Mouse (Mus musculus) T-helper 2 cell (primary cell): Measurements from ENCODE around the gene Ndufs3.
"Not testable (repeated sequence)": the region's sequence is repeated elsewhere in the genome, so short reads cannot be mapped to it uniquely, and the experiment has no call there.

Source experiments
- in situ Hi-C: fragments of 300-600 bp; cut with MboI, MseI; formaldehyde crosslinking; loops from one replicate; pipeline ENCODE4 v1.15.1; 2025; ENCODE audit warnings: high pct_unique_total_duplicates

Gene Ndufs3

GRCm38 (mm10) chr2:90906721-90907120 lies 2.1 kb upstream of the Ndufs3 start:
- in situ Hi-C loops, result no loop called here

GRCm38 (mm10) chr2:90904856-90905224 lies 213 bp upstream of the Ndufs3 start:
- in situ Hi-C loops, result no loop called here

- in situ Hi-C loops, result no loop called here
Measured at GRCm38 (mm10) chr2:90903398-90903797, 1.2 kb downstream of the Ndufs3 start.

- in situ Hi-C loops, result not testable (repeated sequence)
Measured at GRCm38 (mm10) chr2:90894299-90894677, 10.3 kb downstream of the Ndufs3 start.

- in situ Hi-C loops, result no loop called here
Measured at GRCm38 (mm10) chr2:90893673-90894298, 10.8 kb downstream of the Ndufs3 start.

- in situ Hi-C loops, result no loop called here
Measured at GRCm38 (mm10) chr2:90889550-90890548, 14.8 kb downstream of the Ndufs3 start.

GRCm38 (mm10) chr2:90887627-90888026 lies 17.0 kb downstream of the Ndufs3 start:
- in situ Hi-C loops, result no loop called here

GRCm38 (mm10) chr2:90886436-90886835 lies 18.2 kb downstream of the Ndufs3 start:
- in situ Hi-C loops, result no loop called here

GRCm38 (mm10) chr2:90885218-90886041 lies 19.2 kb downstream of the Ndufs3 start, which contains the start of gene C1qtnf4:
Gene C1qtnf4 (plus strand): TSS chr2:90885860.
- in situ Hi-C loops, result no loop called here

GRCm38 (mm10) chr2:90881824-90882223 lies 22.8 kb downstream of the Ndufs3 start:
- in situ Hi-C loops, result no loop called here

GRCm38 (mm10) chr2:90880144-90880785 lies 24.4 kb downstream of the Ndufs3 start:
- in situ Hi-C loops, result no loop called here

GRCm38 (mm10) chr2:90879419-90879818 lies 25.2 kb downstream of the Ndufs3 start:
- in situ Hi-C loops, result no loop called here

GRCm38 (mm10) chr2:90877584-90878259 lies 26.9 kb downstream of the Ndufs3 start:
- in situ Hi-C loops, result no loop called here

- in situ Hi-C loops, result no loop called here
Measured at GRCm38 (mm10) chr2:90875239-90875638, 29.4 kb downstream of the Ndufs3 start.

GRCm38 (mm10) chr2:90874025-90874424 lies 30.6 kb downstream of the Ndufs3 start:
- in situ Hi-C loops, result no loop called here

- in situ Hi-C loops, result no loop called here
Measured at GRCm38 (mm10) chr2:90871180-90871961, 33.3 kb downstream of the Ndufs3 start.

- in situ Hi-C loops, result no loop called here
Measured at GRCm38 (mm10) chr2:90870136-90870601, 34.5 kb downstream of the Ndufs3 start.

GRCm38 (mm10) chr2:90866524-90866923 lies 38.1 kb downstream of the Ndufs3 start:
- in situ Hi-C loops, result no loop called here

- in situ Hi-C loops, result no loop called here
Measured at GRCm38 (mm10) chr2:90864184-90864583, 40.4 kb downstream of the Ndufs3 start.

GRCm38 (mm10) chr2:90861486-90861885 lies 43.1 kb downstream of the Ndufs3 start:
- in situ Hi-C loops, result no loop called here
